Mouse (Mus musculus): ENCODE data around the gene Chchd10.
"Not testable (repeated sequence)": the region's sequence is repeated elsewhere in the genome, so short reads cannot be mapped to it uniquely, and the experiment has no call there.

Chchd10 gene

DNA sequence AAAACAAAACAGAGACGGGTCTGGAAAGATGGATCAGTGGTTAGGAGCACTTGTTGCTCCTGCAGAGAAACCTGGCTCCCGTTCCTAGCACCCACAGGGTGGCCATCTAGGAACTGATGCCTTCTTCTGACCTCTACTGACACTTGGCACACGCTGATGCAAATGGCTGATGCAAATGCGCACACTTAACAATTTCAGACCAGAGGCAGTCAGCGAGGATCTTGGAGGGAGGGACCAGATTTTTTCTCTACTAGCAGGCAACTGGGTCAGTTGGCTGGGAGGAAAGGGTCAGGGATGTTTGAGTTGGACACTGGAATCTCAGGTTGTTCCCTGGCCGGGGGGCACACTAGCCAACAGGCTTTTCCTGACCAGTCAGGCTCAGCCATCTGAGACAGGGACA, at the start of gene Chchd10:
Gene Chchd10, plus strand, starts transcription at position 240 of the 400 bp plus-strand sequence.
- no peak for DNase-seq

- peak; percentile 74 for DNase-seq
Observed at GRCm38 (mm10) chr10:75883232-75883552, 49.7 kb upstream of the Chchd10 start.

DNA sequence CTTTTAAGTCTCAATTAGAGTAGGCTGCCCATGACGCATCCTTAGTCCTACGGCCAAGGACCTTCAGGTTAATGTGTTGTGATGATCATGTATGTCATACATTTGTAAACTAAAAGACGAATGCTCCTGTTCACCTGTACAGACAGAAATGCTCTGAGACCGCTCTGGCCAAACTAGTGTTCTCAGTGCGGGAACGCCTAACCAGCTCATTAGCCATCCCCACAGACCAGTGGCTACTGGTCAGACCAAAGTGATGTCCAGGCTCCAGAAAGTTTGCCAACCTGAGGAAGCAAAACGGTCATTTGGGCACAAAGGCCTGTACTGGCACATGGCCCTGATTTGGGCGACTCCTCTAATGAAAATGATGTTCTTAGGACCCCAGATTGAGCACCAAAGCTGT, 48.2 kb upstream of the Chchd10 start:
- DNase-seq, result no peak

DNA sequence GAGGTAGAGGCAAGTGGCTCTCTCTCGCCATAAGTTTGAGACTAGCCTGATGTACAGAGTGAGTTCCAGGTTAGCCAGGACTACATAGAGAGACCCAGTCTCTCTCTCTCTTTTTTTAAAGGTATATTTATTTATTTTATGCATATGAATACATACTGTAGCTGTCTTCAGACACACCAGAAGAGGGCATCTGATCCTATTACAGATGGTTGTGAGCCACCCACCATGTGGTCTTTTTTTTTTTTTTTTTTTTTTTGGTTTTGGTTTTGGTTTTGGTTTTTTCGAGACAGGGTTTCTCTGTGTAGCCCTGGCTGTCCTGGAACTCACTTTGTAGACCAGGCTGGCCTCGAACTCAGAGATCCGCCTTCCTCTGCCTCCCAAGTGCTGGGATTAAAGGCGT, 45.4 kb upstream of the Chchd10 start:
- DNase-seq, result not testable (repeated sequence)

- no peak for DNase-seq
Observed at GRCm38 (mm10) chr10:75889406-75890153, 43.4 kb upstream of the Chchd10 start.

GRCm38 (mm10) chr10:75893089-75893750, 39.7 kb upstream of the Chchd10 start, which contains the start of gene Derl3:
Derl3 (plus strand) TSS chr10:75893413.
- DNase-seq, result peak; percentile 94

- DNase-seq, result no peak
Observed at GRCm38 (mm10) chr10:75894601-75895000, 38.3 kb upstream of the Chchd10 start.

DNA sequence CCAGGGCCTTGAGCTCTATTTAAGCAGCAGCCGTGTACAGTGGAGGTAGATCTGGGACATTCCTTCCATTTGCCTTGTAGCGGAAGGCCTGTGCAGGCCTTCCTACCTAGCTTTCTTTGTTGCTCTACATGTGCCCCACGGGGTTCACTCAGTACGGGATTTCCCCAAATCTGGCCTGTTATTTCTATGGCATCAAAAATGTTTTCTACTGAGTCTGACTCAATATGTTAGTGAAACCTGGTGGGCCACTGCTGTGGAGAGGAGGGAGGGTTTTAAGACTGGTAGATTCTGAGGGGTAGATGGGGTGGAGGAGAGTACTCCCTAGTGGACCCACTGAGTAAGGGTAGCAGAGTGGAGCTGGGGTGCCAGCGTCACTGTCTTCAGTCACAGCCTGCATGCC, 37.2 kb upstream of the Chchd10 start:
- no peak for DNase-seq

- DNase-seq, result no peak
Observed at GRCm38 (mm10) chr10:75896208-75896607, 36.7 kb upstream of the Chchd10 start.

DNA sequence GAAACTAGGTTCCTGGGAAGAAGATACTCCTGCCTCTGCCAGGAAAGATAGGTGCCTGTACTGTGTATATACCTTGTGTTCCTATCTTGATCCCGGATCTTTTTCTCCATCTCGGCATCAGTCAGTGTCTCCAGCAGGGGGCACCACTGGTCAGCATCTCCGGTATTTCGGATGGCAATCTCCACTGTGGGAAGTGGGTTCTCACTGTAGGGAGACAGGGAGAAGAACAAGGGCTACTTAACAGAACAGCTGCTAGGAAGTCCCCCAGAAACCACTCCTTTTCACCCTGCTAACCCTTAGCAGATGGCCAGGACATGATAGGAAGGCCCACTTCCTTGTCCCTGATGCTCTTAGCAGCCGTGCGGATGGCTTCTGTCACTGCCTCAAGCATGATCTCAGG, 35.6 kb upstream of the Chchd10 start:
- DNase-seq, result peak; percentile 68

GRCm38 (mm10) chr10:75898039-75898564, 34.8 kb upstream of the Chchd10 start:
- DNase-seq, result no peak

- no peak for DNase-seq
Observed at GRCm38 (mm10) chr10:75898846-75899245, 34.1 kb upstream of the Chchd10 start.

DNA sequence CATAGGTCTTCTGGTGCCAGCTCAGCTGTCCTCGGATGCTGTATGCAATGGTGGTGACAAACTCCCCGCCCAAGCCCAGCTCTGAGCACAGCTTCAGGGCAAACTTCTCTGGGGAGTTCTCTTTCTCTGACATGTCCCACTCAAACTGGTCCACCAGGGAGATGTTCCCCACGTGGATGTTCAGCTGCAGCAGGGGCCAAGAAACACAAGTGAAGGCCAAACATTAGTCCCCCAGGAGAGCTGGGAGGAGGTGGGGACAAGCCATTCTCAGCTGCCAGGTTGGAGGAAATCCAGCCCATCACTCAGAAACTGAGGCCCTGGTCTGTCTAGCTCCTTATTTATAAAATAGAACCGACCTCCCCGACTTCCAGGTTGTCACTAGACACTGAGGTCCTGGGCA, 28.5 kb upstream of the Chchd10 start:
- DNase-seq, result no peak

GRCm38 (mm10) chr10:75906882-75907281, 26.0 kb upstream of the Chchd10 start:
- DNase-seq, result no peak

- DNase-seq, result no peak
Observed at GRCm38 (mm10) chr10:75910698-75911097, 22.2 kb upstream of the Chchd10 start.

DNA sequence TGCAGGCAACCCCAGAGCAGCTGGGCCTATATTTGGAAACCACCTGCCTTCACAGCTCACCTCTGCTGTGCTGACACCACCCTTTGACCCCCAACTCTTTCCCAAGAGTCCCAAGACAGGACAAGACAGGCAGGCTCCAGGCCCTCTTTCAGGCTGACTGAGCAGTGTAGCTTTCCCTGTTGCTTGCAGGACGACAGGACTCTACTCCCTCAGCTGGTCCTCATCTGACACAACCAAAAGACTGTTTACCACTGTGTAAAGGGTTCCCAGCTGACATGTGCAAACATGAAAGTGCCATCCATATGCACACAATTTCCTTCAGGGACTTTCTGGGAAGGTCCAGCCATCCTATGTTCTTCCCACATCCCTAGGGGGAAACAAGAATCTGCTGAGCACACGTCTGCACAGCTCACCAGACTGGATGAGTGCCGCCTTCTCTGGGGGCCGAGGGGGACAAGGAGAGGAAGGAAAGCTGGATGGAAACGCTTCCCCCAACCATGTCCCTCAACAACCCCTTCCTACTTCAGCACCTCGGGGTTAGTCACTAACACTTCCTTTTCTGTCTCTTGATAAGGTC, 19.8 kb upstream of the Chchd10 start:
- DNase-seq, result no peak

DNA sequence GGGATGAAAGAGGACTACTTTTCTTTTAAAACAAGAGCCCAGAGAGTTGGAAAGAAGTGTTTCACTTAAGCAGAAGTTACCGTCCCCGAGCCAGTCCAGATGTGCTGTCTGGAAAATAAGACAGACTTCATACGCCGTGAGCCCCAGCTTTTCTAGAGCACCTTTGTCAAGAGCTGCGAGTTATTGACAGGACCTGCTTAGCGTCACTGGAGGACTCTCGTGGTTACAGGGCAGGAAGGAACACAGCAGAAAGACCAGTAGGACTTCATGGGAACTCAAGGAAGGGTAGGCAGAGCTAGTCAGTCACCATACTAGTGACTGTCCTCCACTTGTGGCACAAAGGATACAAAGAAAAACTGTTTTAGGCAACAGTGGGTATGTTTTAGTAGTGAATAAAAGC, 17.4 kb upstream of the Chchd10 start:
- no peak for DNase-seq

DNA sequence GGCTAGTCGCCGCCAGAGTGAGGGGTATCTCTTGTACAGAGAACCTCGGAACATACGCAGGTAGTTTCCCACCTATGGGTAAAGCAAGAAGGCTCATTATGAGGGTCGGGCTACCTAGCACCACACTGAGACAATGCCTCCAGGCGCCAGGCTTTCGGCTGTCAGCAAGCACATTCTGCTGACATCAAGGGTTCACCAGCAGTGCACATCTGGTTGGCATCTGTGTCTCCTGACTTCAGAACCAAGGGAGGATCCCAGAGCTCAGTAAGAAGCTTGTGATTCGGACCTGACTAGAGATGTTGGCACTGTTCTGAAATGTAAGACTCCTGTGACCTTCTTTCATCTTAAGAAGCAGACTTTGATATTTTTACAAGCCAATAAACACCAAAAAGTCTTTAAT, 16.1 kb upstream of the Chchd10 start:
- DNase-seq, result no peak

DNA sequence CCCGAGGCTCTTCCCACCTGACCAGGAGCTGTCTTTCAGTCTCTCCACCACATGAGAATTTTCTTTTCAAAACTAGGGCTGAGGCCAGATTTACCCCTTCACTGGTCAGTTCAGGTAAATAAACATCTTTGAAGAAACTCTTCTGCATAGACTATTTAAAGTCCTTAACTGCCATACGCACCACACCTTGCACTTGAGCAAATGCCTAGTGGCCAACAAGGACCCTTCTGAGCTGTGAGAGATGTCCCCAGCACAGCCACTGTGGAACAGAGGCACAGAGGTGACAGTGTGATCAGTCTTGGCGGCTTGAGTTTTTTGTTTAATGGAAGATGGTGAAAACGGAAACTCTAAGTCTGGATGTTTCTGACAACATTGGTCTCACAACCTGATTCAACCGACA, 13.9 kb upstream of the Chchd10 start:
- DNase-seq, result no peak

DNA sequence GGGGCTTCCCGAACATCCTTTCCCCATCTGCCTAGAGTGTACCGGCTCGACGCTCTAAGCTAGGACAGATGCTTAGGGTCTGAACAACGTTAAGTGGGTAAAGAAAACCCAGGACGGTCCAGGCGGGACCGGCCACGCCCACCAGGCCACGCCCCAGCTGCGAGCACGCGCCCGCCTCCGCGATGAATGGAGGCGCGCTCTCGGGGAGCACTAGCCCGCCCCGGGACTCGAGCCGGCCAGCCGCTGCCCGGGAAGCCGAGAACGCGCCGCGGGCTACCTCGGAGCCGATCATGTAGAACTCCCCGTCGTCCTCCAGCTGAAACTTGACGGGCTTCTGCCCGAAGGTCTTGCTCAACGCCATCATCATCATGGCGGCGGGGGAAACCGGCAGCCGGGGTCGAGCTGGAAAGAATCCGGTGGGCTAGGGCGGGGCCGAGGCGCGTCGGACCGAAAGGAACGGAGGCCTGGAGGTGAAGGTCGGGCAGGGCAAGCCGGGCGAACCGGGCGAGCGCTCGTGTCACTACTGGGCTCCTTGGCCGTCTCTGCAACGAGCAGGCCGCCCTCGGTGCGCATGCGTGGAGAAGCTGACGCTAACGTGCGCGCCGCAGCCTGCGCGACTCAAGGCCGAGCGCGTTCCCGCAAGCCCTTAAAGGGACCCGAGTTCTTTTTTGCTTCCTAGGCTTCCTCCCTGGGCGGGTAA, 11.8 kb upstream of the Chchd10 start, which contains the start of gene Smarcb1:
Gene Smarcb1, minus strand, starts transcription at position 592 of the 700 bp plus-strand sequence.
- DNase-seq, result peak; percentile 97

- DNase-seq, result peak; percentile 48
Observed at GRCm38 (mm10) chr10:75921726-75922560, 11.0 kb upstream of the Chchd10 start.

DNA sequence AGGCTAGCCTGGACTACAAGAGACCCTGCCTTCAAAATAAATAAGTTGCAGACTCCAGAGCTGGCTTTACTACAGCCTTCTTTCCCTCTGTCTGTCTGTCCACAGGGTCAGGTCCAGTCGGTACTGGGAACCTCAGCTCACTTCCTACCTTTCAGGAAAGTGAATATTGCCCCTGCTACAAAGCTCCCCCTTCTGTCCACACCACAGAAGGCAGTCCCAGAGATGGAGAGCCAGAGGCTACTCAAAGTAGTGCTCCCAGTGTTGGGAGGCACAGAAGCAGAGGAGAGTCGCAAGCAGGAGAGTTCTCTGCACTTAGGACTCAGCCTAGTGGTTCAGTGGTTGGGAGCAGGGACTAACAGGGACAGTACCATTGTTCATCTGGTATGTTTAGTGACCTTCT, 8.6 kb upstream of the Chchd10 start:
- DNase-seq, result no peak

Data from thymus, postnatal 4 days (tissue).